ENCODE assay signal across 14 mouse cellular contexts in the genomic region with DNA sequence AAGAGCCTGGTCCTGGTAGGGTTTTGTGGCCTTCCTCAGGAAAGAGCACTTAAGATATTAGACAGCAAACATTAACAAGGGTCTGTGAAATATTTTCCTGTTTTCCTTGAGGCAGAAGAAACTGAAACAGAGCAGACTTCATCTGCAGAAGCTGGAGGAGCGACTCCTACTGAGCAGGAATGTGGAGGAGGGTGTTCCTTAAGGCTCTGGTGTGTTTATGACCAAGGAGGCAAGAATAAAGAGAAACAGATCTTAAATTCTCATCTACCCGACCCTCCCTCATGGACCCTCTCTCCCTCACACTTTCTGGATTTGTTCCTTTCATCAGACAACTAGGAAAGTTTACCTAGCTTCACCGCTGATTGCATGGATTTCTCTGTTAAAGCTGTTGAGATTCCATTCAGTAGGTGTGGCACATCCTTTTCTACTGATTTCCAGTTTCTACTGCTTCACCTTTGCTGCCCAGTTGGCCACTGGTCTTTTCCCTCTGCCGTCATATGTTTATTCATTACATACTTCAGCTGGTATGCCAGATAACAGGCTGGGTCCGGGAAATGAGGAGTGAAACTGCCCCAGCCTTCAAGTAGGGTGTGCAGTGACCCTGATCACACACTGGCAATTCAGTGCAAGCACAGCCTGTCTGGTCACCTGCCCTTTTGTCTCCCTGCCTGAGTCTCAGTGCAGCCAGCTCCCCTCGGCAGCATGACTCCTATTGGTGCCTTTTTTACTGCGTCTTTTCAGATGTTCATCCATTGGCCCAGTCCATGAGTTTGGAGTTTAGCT. TPM values are rescaled to one million over a fixed set of nuclear protein-coding genes. Genes with fewer than 3 reads are reported as not detected.
A peak's percentile ranks its signal among the peaks of the same experiment; 100 is the strongest.
DNase-seq lines count a peak whose midpoint lies in the region; ATAC-seq lines count a peak whose summit lies in the region.
"Had no signal": no experiment of that assay in that cellular context is flagged by ENCODE, and none has a peak within 500 bp of the region (broad histone marks: within the 10 kb centered on the region; RNA-seq: fewer than 3 reads in every experiment).

No protein-coding gene starts in this region.

- peak; percentile 98 for DNase-seq in heart, adult 11 months
- peak; percentile 62 for DNase-seq in kidney, adult 9 months
- peak; percentile 66 for DNase-seq in lung, postnatal 10 days
- DNase-seq in left cerebral cortex, adult 18-20 months (ENCODE audit: low spot score in 2 of 2): no peak
- no peak for DNase-seq in frontal cortex, adult 2 months (ENCODE audit: extremely low spot score in 1 of 2, low spot score in 1 of 2)
- no peak for DNase-seq in cerebellum, postnatal 10 days
- DNase-seq: cerebellum, adult 2 months had no signal

- H3K4me2 ChIP-seq in heart, embryonic 14.5 days (ENCODE audit: low read length): peak overlapping the region; percentile 34
- H3K4me2 ChIP-seq: neural tube, embryonic 12.5 days had no signal

- peak overlapping the region; percentile 76 to 95 for H3K27ac ChIP-seq in heart, embryonic 14.5 days (replicated peaks in 1 of 2; ENCODE audit: control insufficient read depth in 1 of 2, insufficient read depth in 1 of 2, low read depth in 2 of 2, low read length in 2 of 2)
- H3K27ac ChIP-seq: macrophage; neural tube, embryonic 12.5 days had no signal

- no peaks in the 10 kb centered on the region for H3K27me3 ChIP-seq in heart, embryonic 14.5 days (ENCODE audit: control insufficient read depth, insufficient read depth, low read length)
- H3K27me3 ChIP-seq: neural tube, embryonic 12.5 days had no signal

- peaks cover 12 to 44% of the 10 kb centered on the region in 2 experiments for H3K4me1 ChIP-seq in heart, embryonic 14.5 days (ENCODE audit: control insufficient read depth in 2 of 2, insufficient read depth in 2 of 2, low read length in 2 of 2)
- H3K4me1 ChIP-seq: neural tube, embryonic 12.5 days had no signal

- 22% methylated on average over 7 of the region's 7 CpGs for WGBS in heart, embryonic 14.5 days

- H3K4me3 ChIP-seq in heart, embryonic 14.5 days (ENCODE audit: control insufficient read depth in 1 of 2, insufficient read depth in 1 of 2, low read depth in 1 of 2, low read length in 2 of 2): no peak overlapping the region
- H3K4me3 ChIP-seq: neural tube, embryonic 12.5 days had no signal

- H3K9ac ChIP-seq in heart, embryonic 14.5 days (ENCODE audit: low read length): peak overlapping the region; percentile 2
- H3K9ac ChIP-seq: neural tube, embryonic 12.5 days had no signal

- ATAC-seq in heart, embryonic 14.5 days (ENCODE audit: insufficient number of reproducible peaks, insufficient read depth, low FRiP score, low read depth): peak; percentile 76
- ATAC-seq in megakaryocyte, adult 5-6 weeks (ENCODE audit: poor library complexity, severe bottlenecking): no peak

- no peaks in the 10 kb centered on the region for H3K36me3 ChIP-seq in heart, embryonic 14.5 days (ENCODE audit: control insufficient read depth, insufficient read depth, low read length)
- H3K36me3 ChIP-seq: neural tube, embryonic 12.5 days had no signal

- no peaks in the 10 kb centered on the region for H3K9me3 ChIP-seq in heart, embryonic 14.5 days (ENCODE audit: control insufficient read depth, low read length)
- H3K9me3 ChIP-seq: neural tube, embryonic 12.5 days had no signal

RNA-seq across cellular contexts. Expression of a gene that starts 26.8 kb away (rescaled TPM):
- 0.34 TPM in 1 of 2 replicates, not detected in the other for polyA plus RNA-seq in heart, embryonic 14.5 days (2014; fragmentation: Nextera tagmentation; extraction: Ambion mirVana)
- total RNA-seq in left cerebral cortex, adult 18-20 months (2021): not detected
- polyA plus RNA-seq in frontal cortex, adult 2 months (2012; rRNA removed): not detected in 2 replicates
- not detected in 2 replicates for total RNA-seq in megakaryocyte, adult 5-6 weeks (2015)
- total RNA-seq in megakaryocyte, adult 5-6 weeks (2017): not detected in 2 replicates
- total RNA-seq: left cerebral cortex, postnatal 25 days had no signal
- polyA plus RNA-seq: gonadal fat pad, adult 2 months; neural tube, embryonic 12.5 days; spleen, adult 2 months had no signal

RNA-seq across cellular contexts. Expression of a gene that starts 40.2 kb away (rescaled TPM):
- polyA plus RNA-seq in heart, embryonic 14.5 days (2014; fragmentation: Nextera tagmentation; extraction: Ambion mirVana): 22.0 and 23.9 TPM in 2 replicates
- 1 to 10 TPM in 1 of 2 experiments, under 1 TPM in 1; 0.89 to 1.5 TPM for total RNA-seq in left cerebral cortex, adult 18-20 months (2021)
- 2.1 and 2.3 TPM in 2 replicates for polyA plus RNA-seq in frontal cortex, adult 2 months (2012; rRNA removed)
- total RNA-seq in megakaryocyte, adult 5-6 weeks (2015): 1.6 and 1.7 TPM in 2 replicates
- 1.9 and 7.2 TPM in 2 replicates for total RNA-seq in megakaryocyte, adult 5-6 weeks (2017)

Comparison
In these comparisons a context has a peak if more than half of its experiments do, and no peak if none do; other contexts are left out.
1. DNase-seq: peak in heart, adult 11 months (single experiment), kidney, adult 9 months (single experiment) and lung, postnatal 10 days (single experiment); none in left cerebral cortex, adult 18-20 months (0 of 2), frontal cortex, adult 2 months (0 of 2) and cerebellum, postnatal 10 days (0 of 2).